Mouse (Mus musculus) stomach, postnatal 0 days (tissue): ENCODE data around the gene Opcml.

Experiments used
- CTCF ChIP-seq: IDR thresholded peaks from 2 replicates; pipeline ENCODE4 v1.5.1; 2016; ENCODE audit warnings: antibody characterized with exemption, low read depth, mild to moderate bottlenecking, moderate library complexity
- EP300 ChIP-seq: optimal IDR thresholded peaks from 2 replicates; pipeline ENCODE3; 2016; ENCODE audit warnings: antibody characterized with exemption

DNA sequence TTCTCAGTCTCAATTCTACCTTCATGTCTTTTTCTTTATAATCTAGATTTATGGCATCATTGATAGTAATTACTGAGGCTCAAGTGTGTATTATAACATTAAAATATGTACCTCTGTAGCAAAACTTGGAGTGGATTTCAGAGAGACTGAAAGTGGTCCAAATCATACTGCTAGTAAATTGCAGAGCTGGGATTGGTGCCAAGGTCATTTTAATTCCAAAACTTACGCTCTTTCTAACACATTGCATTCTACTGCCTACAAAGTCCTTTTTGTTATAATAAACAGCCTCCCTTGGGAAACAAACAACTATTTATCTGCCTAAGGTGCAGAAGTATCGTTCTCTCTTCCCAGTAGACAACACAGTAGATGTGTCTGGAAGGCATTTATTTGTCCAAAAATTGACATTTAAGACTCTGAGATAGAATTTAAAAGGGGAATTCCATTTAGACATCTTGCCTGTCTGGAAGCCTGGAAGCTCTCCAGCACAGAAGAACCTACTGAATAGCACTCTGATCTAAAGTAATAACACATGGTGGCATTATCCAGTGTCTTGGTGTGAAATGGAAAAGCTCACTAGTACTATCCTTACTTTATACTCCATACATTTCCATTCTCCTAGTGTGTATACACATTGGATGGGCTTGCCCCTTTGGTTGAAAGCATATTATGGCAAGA, 266.7 kb downstream of the Opcml start:
- no peak for TF ChIP-seq CTCF
- no peak for TF ChIP-seq EP300
